Mouse (Mus musculus) NIH3T3 (cell line): ENCODE measurements around the gene Pgs1.

Experiments
- DNase-seq: peaks from one replicate; pipeline ENCODE4 v3.0.0-alpha.2; 2012; ENCODE audit warnings: low read depth

The Pgs1 gene

DNA sequence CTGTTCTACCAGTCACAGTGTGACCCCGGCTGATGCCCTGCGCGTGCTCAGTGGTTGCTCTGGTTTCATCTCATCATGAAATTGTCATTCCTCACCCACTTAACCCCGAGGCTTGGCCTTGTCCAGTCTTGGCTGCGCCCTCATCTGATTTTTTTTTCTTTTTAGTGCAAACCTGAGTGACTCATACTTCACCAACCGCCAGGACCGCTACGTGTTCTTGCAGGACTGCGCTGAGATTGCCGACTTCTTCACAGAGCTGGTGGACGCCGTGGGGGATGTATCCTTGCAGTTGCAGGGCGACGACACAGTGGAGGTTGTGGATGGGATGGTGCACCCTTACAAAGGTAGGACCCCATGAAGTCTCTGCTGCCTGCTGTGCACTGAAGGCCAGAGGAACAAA lies 17.1 kb downstream of the Pgs1 start:
- no peak for DNase-seq

DNA sequence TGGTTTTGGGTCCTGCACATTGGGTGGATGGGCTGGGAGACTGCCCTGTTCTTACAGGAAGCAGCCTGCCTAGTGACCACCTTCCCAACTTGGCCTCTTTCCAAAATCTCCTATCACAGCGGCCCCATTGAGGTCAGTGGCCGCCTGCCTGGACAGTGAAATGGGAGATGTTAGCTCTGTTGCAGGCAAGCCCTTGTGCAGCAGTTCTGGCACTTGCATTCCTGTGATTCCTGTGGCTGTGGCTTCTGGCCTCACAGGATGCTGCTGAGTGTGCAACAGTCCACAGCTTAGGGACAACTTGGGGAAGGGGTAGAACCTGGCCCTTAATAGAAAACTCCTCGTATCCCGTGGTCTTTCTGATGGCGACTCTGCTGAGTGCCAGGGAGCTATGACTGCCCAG lies 17.6 kb downstream of the Pgs1 start:
- DNase-seq = peak; percentile 68

DNA sequence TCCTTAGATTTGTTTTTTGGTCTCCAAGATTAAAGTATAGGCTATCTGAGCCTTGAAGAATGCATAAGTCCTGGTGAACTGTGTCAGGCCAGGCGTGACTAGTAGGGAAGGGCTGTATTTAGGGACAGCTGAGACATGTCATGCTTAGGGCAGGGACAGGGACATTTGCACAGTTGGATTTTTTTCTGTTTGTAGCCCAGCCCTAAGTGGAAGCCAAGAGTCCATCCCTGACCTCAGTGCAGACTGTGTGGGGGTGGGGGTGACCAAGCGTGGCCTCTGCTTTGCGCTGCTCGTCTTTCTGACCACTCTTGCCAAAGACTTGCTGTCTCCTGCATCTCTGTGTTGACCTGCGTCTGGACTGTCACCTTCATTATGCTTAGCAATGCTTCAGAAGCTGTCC lies 18.1 kb downstream of the Pgs1 start:
- no peak for DNase-seq

DNA sequence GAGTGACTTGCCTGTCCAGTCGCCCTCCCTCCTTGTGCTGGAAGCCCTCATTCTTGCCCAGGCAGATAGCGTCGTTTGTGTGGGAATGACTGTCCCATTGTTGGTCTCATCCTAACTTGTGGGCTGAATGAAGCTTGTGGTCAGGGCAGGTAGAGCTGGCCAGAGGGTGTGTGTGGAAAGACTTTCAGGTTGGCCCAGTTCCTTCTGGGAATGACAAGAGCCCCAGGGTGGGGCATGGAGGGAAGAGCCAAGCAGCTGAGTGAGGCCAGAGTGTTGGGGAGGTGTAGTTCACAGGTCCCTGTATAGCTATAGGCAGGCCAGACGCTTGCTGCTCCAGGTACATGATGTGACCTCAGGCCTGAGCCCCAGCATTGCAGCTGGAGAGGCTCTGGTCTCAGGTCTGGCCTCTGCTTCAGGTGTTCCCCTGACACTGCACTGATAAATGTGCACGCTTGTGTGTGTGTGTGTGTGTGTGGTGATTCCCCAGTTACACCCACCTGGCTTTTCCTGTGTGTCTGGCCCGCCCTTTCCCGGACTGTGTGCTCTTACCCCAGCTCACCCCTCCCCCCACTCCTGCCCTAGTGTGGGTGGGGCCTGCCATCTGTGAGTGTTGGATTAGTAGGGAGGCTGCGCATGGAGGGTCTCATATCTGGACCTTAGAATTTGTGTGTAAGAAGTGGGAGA lies 21.5 kb downstream of the Pgs1 start:
- no peak for DNase-seq

DNA sequence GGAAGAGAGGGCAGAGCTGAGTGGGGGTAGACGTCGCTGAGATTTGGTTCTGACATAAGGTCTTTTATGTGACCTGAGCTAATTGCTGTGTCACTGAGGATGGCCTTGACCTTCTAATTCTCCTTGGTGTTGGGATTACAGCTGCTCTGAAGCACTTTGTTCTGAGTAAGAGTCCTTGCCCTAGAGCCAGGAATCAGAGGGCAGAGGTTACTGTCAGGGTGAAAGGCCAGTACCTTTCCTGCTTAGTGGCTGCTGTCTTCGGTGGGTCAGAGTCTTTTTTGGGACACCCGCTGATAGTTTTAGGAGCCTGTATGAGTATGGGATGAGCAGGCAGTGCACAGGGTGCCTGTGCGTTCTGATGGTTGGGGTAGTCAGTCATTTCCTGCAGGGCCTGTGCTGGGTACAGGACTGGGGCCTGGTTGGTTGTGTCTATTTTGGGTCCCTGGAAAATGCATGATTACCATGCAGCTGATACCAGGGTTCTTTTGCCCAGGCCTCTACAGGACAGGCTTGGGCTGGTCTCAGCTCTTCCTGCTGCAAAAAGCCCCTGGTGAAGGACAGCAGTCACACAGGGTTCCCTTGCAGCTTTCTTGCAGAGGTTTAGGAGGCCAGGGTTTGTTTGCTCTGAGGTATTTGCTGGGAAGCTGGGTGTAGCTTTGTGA lies 22.2 kb downstream of the Pgs1 start:
- DNase-seq = no peak

GRCm38 (mm10) chr11:118008843-118009242 lies 22.8 kb downstream of the Pgs1 start:
- no peak for DNase-seq

- no peak for DNase-seq
These were observed 23.9 kb downstream of the Pgs1 start for GRCm38 (mm10) chr11:118009865-118010571.

GRCm38 (mm10) chr11:118012595-118012994 lies 26.5 kb downstream of the Pgs1 start:
- peak; percentile 59 for DNase-seq

DNA sequence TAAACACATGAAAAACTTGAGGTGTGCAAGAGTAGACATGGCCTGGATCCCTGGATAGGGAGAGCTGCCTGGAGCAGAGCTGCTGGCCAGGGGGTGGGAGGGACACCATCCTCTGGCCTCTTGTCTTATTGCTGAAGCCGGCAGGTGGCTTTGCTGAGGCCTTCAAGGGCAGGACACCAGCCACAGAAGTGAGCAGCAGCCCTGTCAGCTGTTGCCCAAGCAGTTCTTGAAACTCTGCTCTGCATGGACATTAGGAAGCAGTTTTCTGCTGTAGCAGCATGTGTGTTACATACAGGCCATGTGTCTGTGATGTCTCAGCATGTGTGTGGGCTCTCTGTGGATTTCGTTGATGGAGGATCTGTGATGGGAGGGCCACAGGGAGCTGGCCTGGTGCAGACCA lies 27.2 kb downstream of the Pgs1 start:
- DNase-seq = no peak

GRCm38 (mm10) chr11:118014391-118014995 lies 28.4 kb downstream of the Pgs1 start:
- DNase-seq = no peak

- no peak for DNase-seq
These were observed 29.5 kb downstream of the Pgs1 start for GRCm38 (mm10) chr11:118015381-118016145.

- peak; percentile 55 for DNase-seq
These were observed 32.2 kb downstream of the Pgs1 start for GRCm38 (mm10) chr11:118018328-118018727.

DNA sequence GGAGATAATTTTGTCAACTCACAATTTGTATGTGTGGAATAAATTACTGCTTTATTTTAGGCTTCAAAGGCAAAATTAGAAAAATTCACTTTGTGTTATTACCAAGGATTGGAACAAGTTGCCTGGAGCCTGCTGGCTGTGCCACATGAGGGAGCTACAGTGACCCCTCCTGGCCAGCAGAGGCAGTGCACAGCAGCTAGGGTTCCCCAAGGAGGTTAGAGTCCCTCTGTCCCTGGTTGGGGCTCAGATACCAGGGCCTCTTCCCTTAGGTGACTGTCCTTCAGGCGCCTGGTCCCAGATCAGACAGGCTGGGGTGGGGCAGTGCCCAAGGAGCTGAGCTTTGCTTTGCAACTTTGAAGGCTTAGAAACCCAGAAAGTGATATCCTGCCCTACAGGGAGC lies 35.7 kb downstream of the Pgs1 start:
- peak; percentile 85 for DNase-seq

GRCm38 (mm10) chr11:118023475-118023874 lies 37.4 kb downstream of the Pgs1 start:
- DNase-seq = no peak

DNA sequence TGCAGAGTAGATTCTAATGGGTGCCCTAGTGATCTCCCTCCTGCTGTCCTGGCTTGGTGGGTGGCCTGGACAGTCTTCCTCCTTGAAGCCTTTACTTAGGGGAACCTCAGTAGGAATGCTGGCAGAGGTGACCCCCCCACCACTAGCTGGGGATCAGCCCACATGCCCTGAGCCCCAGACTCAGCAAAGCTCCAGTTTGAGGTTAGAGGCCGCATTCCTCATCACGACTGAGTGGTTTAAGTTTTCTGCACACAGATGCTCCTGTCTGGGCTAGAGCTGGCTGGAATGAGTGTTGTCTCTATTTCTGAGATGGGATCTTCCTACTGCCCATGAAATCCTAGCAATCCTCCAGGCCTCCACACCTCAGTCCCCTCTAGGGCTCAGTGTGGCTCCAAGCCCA lies 38.0 kb downstream of the Pgs1 start:
- DNase-seq = no peak

GRCm38 (mm10) chr11:118029170-118029569 lies 43.1 kb downstream of the Pgs1 start:
- peak; percentile 41 for DNase-seq

GRCm38 (mm10) chr11:118031134-118031533 lies 45.0 kb downstream of the Pgs1 start:
- no peak for DNase-seq

DNA sequence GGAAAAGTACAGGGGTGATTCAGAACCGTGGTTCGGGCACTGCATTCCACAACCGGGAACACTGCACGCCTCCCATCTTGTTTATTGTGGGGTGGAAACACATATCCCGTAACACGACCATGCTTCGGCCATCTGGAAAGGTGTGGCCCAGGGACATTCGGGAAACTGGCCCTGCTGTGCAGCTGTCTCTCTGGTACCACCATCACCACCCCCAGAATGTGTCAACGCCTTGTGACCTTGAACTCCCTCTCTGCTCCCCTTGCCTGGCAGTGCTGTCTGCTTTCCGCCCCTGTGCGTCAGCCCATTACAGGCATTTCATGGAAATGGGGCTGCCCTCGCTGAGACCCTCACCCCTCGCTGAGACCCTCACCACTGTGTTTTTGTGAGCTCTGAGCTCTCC lies 48.3 kb downstream of the Pgs1 start:
- DNase-seq = peak; percentile 17

DNA sequence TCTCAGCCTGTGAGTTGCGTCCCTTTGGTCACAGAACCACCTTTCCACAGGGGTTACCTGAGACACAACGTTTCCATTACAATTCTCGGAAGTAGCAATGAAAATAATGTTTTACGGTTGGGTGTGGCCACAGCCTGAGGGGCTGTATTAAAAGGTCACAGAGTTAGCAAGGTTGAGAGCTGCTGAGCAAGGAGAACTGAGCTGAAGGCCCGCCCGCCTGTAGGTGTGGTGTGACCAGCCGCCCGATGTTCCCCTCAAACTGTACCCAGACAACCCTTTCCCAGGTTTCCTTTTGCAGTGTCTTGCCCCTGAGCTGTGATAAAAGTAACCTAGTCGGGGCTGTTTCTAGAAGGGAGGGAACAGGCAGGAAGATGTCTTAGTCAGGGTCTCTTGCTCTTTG lies 49.0 kb downstream of the Pgs1 start:
- no peak for DNase-seq

DNA sequence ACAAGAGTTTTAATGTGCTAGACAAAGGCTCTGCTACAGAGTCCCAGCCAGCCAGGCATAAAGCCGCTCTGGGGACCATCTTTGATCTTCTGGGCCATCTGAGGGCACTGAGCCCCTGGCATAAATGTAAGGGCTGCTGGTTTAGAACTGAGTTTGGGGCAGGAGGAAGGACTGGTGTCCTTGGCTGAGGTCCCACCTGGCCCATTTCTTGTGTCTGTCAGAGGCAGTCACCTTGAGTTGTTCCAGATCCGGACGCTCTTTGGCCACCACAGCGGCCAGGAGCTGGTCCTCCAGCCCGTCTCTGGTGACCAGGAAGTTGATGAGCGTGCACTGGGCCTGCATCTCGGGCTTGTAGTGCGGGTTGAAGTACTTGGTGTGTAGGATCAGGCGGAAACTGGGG lies 56.7 kb downstream of the Pgs1 start:
- DNase-seq = no peak

GRCm38 (mm10) chr11:118043293-118043907 lies 57.3 kb downstream of the Pgs1 start:
- DNase-seq = peak; percentile 47

GRCm38 (mm10) chr11:118049641-118050040 lies 63.5 kb downstream of the Pgs1 start:
- DNase-seq = peak; percentile 6
